Mouse (Mus musculus): Measurements from ENCODE around the gene Ing4. TPM values are rescaled to one million over a fixed set of nuclear protein-coding genes. Genes with fewer than 3 reads are reported as not detected.
"Not testable (repeated sequence)": the region's sequence is repeated elsewhere in the genome, so short reads cannot be mapped to it uniquely, and the experiment has no call there.

The Ing4 gene
- total RNA-seq, 2 experiments from 2014 or later, result 5.4 to 60.0 TPM

DNA sequence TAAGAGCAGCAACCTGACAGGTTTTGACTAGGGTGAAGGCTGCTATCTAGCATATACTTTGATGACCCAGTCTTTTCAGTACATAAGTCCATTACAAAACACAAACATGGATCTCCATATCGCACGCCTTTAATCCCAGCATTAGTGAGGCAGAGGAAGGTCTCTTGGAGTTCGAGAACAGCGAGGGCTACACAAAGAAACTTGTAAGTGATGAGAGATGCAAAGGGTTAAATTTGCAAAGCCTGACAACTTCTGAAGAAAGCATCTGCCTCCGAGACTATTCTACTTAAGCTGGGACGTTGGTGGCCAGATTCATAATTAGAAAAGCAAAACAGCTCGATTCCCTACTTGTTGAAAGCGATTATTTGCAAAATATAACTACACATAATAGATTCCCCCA is 429 bp upstream of the Ing4 start:
- ATAC-seq (replicated peaks; ENCODE audit: low FRiP score, poor library complexity, severe bottlenecking), result peak; percentile 41

DNA sequence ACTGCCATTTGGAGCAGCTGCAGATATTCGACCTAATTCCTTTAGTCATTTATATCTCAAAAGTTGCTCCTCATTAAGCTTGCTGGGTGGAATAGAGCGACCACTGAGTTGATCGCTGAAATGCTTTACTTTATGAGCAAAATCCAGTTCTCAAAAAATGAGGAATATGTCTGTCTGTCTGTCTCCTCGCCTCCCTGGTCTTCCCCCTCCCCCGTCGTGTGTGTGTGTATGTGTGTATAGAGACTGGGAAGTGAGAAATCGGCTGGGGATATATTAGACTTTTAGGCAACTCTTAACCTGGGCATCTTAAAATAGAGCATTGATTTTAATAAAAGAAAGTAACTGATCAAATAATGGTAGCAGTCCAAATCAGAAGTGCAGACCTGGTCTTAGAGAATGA is 661 bp downstream of the Ing4 start:
- ATAC-seq (replicated peaks; ENCODE audit: low FRiP score, poor library complexity, severe bottlenecking), result no peak

DNA sequence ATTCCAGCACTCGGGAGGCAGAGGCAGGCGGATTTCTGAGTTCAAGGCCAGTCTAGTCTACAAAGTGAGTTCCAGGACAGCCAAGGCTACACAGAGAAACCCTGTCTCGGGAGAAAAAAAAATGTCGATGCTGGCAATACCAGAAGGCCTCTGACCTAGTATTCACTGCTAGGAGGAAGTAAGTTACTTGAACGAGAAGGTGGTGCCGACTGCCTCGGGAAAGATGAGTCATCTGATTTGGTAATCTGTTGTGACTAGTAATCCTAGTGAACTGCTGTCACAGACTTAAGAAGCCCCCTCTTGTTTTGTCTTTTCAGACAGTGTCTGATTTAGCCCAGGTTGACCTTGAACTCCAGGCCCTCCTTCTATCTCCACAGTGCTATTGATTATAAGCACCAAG is 1.5 kb downstream of the Ing4 start:
- ATAC-seq (replicated peaks; ENCODE audit: low FRiP score, poor library complexity, severe bottlenecking), result no peak

DNA sequence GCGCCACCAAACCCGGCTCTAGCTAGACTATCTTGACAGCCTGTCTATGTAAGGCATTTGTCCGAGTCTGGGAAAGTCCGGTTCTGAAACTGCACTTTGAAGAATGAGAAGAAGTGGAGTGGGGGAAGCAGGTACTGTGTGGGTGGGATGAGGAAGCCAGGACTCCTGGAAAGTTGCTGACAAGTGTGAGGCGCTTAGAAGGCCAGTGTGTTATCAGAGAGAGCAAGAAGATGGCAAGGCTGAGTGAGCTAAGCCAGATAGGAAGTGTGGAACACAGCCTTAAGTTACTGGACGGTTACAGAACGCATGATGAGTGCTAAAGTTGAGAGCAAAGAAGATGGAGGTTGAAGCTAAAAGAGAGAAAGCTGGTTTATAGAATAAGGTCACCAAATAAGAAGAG is 2.5 kb downstream of the Ing4 start:
- no peak for ATAC-seq (replicated peaks; ENCODE audit: low FRiP score, poor library complexity, severe bottlenecking)

DNA sequence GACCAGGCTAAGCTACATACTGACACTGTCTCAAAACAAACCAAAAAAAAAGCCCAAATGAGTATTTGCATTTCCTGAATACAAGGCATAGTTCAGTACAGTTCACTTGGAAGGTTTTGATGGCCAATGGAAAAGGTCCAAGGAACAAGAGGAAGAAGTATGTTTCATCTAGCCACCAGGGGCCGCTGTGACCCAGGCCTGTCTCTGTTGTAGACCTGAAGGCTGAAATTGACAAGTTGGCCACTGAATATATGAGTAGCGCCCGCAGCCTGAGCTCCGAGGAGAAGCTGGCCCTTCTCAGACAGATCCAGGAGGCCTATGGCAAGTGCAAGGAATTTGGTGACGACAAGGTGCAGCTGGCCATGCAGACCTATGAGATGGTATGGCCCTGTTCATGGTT is 7.1 kb downstream of the Ing4 start:
- ATAC-seq (replicated peaks; ENCODE audit: low FRiP score, poor library complexity, severe bottlenecking), result peak; percentile 77

DNA sequence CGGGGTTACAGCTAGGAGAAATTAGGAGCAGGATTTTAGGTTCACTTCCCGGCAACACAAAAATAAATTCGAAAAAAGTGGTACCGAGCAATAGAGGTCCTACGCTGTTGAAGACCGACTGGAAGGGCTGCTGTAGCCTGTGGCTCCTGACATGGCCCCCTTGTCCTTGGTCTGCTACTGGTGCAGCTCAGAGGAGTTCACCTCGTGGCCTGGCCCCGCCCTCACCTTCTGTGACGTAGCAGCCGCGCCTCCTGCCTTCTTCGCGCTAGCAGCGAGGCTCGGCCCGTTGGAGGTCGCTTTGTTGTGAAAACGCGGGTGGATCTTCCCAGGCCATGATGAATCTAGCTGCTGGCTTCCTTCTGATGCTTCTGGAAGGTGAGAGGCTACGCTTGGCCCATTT is 10.1 kb downstream of the Ing4 start, which contains the start of gene Acrbp:
TSS of gene Acrbp (plus strand) at position 12 of the 400 bp plus-strand sequence.
- ATAC-seq (replicated peaks; ENCODE audit: low FRiP score, poor library complexity, severe bottlenecking), result no peak

DNA sequence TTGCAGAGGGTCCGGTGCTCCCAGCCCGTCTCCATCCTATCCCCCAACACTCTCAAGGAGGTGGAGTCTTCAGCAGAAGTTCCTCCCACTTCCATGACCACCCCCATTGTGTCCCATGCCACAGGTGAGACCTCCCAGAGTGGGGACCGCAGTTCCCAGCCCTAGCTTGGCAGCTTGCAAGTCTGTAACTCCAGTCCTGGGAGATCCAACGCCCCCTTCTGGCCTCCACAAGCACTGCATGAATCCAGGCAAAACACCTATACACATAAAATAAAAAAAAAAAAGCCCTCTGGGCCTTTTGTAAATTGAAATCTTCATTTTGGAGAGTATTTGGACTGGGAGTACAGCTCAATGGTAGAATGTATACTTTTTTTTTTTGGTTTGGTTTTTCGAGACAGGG is 11.7 kb downstream of the Ing4 start:
- no peak for ATAC-seq (replicated peaks; ENCODE audit: low FRiP score, poor library complexity, severe bottlenecking)

DNA sequence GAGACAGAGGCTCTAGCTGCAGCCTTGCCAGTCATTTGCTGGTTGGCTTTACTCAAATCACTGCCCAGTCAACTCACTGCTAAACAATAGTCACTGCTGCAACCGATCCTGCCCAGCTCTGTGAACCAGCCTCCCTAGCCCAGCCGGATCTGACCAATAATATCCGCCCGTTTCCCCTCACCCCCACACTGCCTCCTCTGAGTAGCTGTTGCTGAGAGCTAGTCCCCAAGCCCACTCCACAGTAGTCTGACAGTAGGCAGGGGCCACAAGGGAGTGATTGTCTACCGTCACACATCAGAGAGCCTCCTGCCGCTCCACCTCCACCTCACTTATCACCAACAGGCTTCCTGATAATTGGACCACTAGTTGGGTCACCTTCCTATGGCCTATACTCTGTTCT is 21.9 kb downstream of the Ing4 start:
- no peak for ATAC-seq (replicated peaks; ENCODE audit: low FRiP score, poor library complexity, severe bottlenecking)

DNA sequence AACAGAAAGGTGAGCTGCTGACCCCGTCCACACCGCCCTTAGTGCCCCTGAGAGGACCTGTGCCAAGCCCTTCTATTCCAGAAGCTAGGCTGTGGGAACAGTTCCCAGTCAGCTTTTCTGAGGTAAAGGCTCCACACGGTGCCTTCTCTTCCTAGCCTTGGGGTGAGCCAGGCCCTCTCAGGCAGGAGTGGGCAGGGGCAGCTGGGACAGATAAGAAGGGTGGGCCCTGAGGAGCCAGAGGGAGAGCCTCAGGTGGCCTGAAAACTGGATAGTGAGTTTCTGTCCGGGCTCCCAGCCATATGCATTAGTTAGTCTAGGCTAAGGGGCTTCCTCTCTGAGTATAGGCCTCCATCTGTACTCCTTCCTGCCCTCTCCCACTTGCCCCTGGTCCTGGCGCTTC is 23.0 kb downstream of the Ing4 start:
- ATAC-seq (replicated peaks; ENCODE audit: low FRiP score, poor library complexity, severe bottlenecking), result no peak

DNA sequence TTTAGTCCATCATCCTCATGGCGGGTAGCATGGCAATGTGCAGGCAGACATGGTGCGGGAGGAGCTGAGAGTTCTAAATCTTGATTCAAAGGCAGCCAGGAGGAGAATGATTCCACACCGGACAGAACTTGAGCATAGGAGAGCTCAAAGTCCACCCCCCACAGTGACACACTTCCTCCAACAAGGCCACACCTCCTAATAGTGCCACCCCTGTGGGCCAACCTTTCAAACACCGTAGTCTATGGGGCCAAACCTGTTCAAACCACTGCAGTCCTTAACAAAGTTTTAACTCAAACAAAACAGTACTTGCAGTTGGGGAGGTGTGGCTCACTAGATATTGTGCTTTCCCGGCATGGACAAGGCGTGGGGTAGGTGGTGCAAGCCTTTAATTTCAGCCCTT is 24.3 kb downstream of the Ing4 start:
- no peak for ATAC-seq (replicated peaks; ENCODE audit: low FRiP score, poor library complexity, severe bottlenecking)

DNA sequence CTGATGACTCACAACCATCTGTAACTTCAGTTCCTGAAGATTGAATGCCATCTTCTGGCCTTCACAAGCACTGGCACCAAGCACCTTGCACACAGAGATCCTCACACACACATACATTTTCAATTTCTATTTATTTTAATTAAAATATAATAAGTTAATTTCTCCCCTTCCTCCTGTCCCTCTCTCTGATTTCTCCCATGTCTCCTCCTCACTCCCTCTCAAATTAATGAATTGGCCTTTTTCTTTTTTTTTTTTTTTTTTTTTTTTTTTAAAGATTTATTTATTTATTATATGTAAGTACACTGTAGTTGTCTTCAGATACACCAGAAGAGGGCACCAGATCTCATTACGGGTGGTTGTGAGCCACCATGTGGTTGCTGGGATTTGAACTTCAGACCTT is 25.7 kb downstream of the Ing4 start:
- not testable (repeated sequence) for ATAC-seq (replicated peaks; ENCODE audit: low FRiP score, poor library complexity, severe bottlenecking)

DNA sequence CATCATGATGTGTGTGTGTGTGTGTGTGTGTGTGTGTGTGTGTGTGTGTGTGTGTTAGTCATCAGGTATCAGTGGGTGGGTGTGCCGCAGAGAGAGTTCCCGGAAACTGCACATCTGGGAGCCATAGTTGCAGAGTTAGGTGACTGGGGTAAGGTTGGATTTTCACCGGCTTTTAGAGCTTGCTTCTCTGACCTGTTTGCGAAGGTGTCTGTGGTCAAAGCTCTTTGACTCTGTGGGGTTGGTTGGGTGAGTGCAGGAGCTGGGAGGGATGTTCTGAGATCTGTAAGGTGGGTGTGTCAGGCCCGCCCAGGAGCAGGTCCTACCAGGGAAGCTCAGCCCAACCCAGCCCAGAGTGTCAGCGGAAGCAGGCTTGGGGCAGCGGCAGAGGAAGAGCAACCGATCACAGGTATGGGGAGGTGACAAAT is 28.0 kb downstream of the Ing4 start, which contains the start of gene Lpar5:
TSS of gene Lpar5 (plus strand) at position 350 of the 425 bp plus-strand sequence.
- no peak for ATAC-seq (replicated peaks; ENCODE audit: low FRiP score, poor library complexity, severe bottlenecking)

DNA sequence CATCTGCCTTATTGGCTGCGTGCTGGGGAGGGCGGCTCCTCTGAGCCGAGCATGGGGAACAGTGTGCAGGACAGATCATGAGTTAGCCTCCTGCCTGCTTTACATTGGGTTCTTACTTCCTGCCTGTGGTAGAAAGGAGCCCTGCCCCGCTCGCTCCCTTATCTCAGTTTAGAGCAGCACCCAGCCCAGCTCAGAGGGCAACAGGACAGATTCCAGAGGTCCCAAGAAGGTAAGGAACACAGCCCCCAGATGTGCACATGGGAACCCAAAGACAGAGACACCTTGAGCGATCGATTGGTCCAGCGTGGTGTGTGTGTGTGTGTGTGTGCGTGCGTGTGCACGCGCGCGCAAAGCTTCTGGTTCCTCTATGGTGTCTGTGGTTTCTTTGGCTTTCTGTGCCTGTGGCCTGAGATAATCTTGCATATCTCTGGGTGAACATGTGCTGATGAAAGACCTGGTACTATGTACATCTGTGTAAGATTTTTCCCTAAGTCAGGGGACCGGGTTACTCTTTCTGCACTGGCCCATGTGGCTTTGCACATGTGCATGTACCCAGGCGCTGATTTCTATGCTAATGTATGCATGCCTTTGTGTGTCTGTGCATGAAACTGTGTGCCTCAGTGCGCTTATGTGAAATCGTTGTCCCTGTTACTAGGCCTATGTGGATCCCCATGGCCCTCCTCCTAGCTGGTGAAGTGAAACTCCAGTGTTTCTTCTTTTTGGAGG is 31.8 kb downstream of the Ing4 start:
- peak; percentile 81 for ATAC-seq (replicated peaks; ENCODE audit: low FRiP score, poor library complexity, severe bottlenecking)

DNA sequence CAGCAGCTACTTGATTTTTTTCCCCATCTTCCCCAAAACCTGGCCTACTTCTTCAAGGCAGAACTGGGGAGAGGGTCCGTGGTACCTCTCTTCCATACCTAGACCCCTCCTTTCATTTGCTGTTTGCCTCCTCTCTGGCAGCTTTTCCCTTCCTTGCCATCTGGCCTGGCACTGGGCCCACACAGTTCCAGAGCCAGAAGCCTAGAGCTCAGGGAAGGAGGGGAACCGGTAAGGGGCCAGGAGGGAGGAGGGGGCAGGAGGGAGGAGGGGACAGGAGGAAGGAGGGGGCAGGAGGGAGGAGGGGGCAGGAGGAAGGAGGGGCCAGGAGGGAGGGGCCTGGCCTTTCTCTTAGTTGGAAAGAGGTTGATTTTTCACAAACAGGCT is 32.3 kb downstream of the Ing4 start:
- ATAC-seq (replicated peaks; ENCODE audit: low FRiP score, poor library complexity, severe bottlenecking), result no peak

DNA sequence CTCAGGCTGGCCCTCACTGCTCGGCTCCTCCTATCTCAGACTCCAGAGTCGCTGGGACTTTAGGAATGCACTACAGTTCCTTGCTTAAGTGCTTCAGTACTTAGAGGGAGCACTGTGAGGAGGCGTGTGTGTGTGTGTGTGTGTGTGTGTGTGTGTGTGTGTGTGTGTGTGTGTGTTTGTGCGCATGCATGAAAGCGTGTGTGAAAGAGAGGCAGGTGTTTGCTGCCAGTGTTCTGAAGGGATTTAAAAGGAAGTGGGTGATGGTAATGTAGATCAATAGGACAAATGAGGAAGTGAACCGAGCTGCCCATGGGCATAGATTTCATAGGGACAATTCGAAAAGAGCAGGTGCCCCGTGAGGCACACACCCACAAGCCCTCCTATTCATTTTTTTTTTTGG is 34.3 kb downstream of the Ing4 start:
- no peak for ATAC-seq (replicated peaks; ENCODE audit: low FRiP score, poor library complexity, severe bottlenecking)

DNA sequence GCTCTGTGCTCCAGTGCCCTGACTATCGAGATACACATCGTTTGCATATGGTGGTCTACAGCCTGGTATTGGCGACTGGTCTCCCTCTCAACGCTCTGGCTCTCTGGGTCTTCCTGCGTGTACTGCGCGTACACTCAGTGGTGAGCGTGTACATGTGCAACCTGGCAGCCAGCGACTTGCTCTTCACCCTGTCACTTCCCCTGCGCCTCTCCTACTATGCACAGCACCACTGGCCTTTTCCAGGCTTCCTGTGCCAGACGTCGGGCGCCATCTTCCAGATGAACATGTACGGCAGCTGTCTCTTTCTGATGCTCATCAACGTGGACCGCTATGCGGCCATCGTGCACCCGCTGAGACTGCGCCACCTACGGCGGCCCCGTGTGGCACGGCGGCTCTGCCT is 41.8 kb downstream of the Ing4 start:
- ATAC-seq (replicated peaks; ENCODE audit: low FRiP score, poor library complexity, severe bottlenecking), result no peak

DNA sequence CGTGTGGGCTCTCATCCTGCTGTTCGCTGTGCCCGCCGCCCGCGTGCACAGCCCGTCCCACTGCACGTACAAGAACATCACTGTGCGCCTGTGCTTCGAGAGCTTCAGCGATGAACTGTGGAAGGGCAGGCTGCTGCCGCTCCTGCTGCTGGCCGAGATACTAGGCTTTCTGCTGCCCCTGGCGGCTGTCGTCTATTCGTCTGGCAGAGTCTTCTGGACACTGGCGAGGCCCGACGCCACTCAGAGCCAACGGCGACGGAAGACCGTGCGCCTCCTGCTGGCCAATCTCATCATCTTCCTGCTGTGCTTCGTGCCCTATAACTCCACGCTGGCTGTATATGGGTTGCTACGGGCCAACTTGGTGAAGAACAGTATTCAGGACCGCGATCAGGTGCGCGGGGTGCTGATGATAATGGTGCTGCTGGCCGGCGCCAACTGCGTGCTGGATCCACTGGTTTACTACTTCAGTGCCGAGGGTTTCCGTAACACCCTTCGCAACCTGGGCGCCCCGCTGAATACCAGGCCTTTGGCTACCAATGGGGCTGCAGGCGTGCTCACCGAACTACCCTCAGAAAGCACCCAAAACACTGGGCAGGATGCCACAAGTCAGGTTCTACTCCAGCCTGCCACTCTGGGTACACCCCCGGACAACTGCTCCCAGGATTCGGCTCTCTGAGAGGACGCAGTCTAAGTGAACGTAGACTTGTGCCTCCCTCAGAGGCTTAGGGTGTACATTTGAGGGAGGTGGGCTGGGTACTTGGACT is 42.4 kb downstream of the Ing4 start:
- ATAC-seq (replicated peaks; ENCODE audit: low FRiP score, poor library complexity, severe bottlenecking), result no peak

DNA sequence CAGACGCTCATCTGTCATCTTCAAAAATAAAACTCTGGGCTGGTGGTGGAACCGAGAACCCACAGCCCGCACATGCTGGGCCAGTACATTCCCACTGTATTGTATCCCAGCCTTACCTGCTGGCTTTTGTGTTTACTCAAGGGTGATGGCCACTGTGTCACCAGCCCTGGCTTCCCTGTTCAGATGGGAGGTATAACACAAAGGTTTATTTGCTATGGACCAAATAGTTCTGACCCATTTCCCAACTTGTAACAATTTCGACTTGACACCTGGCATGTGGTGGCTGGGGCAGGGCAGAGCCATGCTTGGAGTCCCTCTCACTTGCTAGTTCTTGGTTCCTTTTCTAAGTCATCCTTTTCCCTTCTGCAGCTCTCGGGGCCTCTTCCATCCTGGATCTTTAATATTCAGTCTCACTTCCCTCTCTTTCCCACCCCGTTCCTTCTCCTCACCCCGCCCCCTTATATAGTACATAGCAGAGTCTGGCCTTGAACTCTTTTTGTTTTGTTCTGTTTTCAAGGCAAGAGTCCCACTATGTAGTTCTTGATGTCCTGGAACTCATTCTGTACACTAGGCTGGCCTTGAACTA is 43.3 kb downstream of the Ing4 start:
- ATAC-seq (replicated peaks; ENCODE audit: low FRiP score, poor library complexity, severe bottlenecking), result no peak

DNA sequence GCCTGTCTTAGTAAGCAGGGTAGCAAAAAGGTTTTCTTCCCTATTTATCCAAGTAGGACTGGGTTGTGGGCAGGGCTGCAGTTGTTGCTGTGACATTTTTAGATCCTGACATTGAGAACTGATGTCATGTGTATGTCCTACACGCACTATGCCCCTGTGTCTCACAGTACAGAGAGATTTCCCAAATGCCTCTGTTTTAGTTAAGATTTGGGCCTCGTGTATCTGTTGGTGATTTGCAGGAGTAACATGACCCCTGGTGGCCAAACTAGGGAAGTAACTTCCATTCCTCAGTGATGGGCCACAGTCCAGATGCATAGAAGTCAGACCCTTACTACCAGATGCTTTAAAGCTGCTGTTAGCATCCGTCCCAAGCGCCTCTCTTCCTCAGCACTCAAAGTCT is 44.9 kb downstream of the Ing4 start:
- peak; percentile 63 for ATAC-seq (replicated peaks; ENCODE audit: low FRiP score, poor library complexity, severe bottlenecking)

DNA sequence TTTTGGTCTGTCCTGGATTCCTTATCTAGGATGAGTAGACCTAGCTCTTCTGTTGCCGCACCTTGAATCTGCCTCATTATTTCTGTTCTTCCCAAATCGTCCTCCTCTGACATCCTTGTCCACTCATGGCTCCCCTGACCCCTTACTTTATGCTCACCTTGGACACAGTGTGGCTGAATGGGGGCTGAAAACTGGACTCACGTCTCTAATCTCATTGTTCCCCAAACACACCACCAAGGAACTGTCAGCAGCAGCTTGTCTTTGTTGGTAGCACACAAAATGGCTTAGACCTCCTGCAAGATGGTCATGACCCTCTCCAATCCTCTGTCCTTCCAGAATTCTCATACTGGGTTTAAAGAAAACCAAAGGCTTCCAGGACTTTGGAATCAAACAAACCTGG is 48.4 kb downstream of the Ing4 start:
- no peak for ATAC-seq (replicated peaks; ENCODE audit: low FRiP score, poor library complexity, severe bottlenecking)

All from erythroid progenitor cell, adult 5-6 weeks (primary cell).